Mouse (Mus musculus) C2C12 (cell line): Measurements from ENCODE around the gene Pm20d1.

Experiments
- CTCF ChIP-seq: IDR thresholded peaks from one replicate; pipeline ENCODE4 v1.5.1; 2011; ENCODE audit not compliant: control insufficient read depth, insufficient read depth, insufficient read length
- MYOD1 ChIP-seq: IDR thresholded peaks from one replicate; pipeline ENCODE4 v1.6.1; 2011; ENCODE audit warnings: low read depth; ENCODE audit not compliant: control insufficient read depth, insufficient read length
- MYOG ChIP-seq: IDR thresholded peaks from one replicate; pipeline ENCODE4 v1.6.1; 2011; ENCODE audit not compliant: control insufficient read depth, insufficient read length; ENCODE audit errors: extremely low read depth

DNA sequence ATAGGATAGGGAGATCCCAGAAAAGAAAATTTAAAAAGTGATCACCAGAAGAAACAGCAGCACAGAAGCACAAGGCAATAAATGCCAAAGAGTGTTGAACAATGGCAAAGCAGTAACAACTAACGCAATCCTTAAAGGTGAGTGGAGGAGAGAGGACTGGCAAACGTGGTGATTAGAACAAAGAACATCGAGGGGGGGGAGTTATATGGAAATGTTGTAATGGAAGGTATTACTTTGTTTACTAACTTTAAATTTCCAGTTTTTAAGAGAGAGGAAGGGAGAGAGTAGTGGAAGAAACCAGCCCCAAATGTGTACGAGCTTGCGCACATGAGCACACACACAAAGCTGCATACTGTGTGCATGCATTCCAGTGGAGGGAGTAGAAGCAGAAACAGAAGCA is 68.4 kb downstream of the Pm20d1 start:
- no peak for TF ChIP-seq CTCF
- TF ChIP-seq MYOD1 = no peak
- TF ChIP-seq MYOG = no peak
